Mouse (Mus musculus) layer of hippocampus, postnatal 36 days (tissue): Measurements from ENCODE around the gene Scgb1b18. TPM values are rescaled to one million over a fixed set of nuclear protein-coding genes. Genes with fewer than 3 reads are reported as not detected.
"Not testable (repeated sequence)": the region's sequence is repeated elsewhere in the genome, so short reads cannot be mapped to it uniquely, and the experiment has no call there.

Source experiments
- DNase-seq, 2 experiments: peaks; one replicate each; pipeline ENCODE4 v3.0.0; 2022
- total RNA-seq, 2 experiments: library from RNA; stranded (reverse); gene quantifications; 2 replicates each; pipeline ENCODE4 v1.2.3; 2021

Scgb1b18 gene
- total RNA-seq = not detected

- DNase-seq = not testable (repeated sequence)
These were observed at the start of gene Scgb1b18 for GRCm38 (mm10) chr7:33185268-33185667. Gene Scgb1b18, plus strand, starts transcription at chr7:33185568.

- not testable (repeated sequence) for DNase-seq
These were observed 11.6 kb upstream of the Scgb1b18 start, which contains the start of gene Scgb2b18 for GRCm38 (mm10) chr7:33173764-33174163. Gene Scgb2b18, minus strand, starts transcription at chr7:33173864.

Other genes starting within 250 kb of the Scgb1b18 start
- not detected for gene Scgb2b17, start 129.0 kb upstream of the Scgb1b18 start, total RNA-seq
- not detected for gene Scgb1b17, start 122.1 kb upstream of the Scgb1b18 start, total RNA-seq
- not detected for gene Scgb2b18, start 11.7 kb upstream of the Scgb1b18 start, total RNA-seq
- gene Scgb2b19, start 94.8 kb downstream of the Scgb1b18 start, total RNA-seq = not detected
- not detected for gene Scgb1b19, start 101.7 kb downstream of the Scgb1b18 start, total RNA-seq
- gene Scgb2b20, start 180.8 kb downstream of the Scgb1b18 start, total RNA-seq = not detected
- gene Scgb1b20, start 187.7 kb downstream of the Scgb1b18 start, total RNA-seq = not detected